11 mouse cellular contexts compared by ENCODE assay signal in the genomic region with DNA sequence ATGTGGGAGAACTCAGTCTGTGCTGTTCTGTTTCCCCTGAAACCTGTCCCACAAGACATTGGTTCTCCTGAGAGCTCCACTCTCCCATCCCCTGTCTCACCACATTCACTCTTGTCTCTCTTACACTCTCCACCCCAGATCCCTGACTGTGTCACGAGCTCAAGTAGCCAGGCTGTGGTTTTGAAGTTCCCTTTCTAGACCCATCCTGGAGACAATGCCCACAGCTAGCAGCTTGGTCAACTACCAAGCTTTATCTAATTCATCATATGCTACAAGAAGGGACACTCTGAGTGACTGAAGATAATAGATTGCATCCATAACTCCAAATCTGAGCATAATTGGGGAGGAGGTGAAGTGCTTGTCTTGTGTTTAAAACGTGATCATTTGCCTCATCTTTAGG. TPM values are rescaled to one million over a fixed set of nuclear protein-coding genes. Genes with fewer than 3 reads are reported as not detected.
"Had no signal": no experiment of that assay in that cellular context is flagged by ENCODE, and none has a peak within 500 bp of the region (broad histone marks: within the 10 kb centered on the region; RNA-seq: fewer than 3 reads in every experiment).

No protein-coding gene starts in this region.

RNA-seq across cellular contexts. Expression of gene Serpina3n, which starts 15.5 kb away (rescaled TPM):
- total RNA-seq: neutrophil, adult 5-6 weeks had no signal
- polyA plus RNA-seq: stomach, embryonic 14.5 days; stomach, embryonic 15.5 days had no signal

RNA-seq across cellular contexts. Expression of gene Serpina3k, which starts 52.8 kb away (rescaled TPM):
- total RNA-seq: neutrophil, adult 5-6 weeks had no signal
- polyA plus RNA-seq: neural tube, embryonic 13.5 days; neural tube, embryonic 14.5 days; neural tube, embryonic 15.5 days; small intestine, adult 2 months; stomach, embryonic 14.5 days; stomach, embryonic 15.5 days; stomach, embryonic 16.5 days; thymus, postnatal 0 days had no signal

RNA-seq across cellular contexts. Expression of gene Serpina3m, which starts 52.8 kb away (rescaled TPM):
- total RNA-seq: neutrophil, adult 5-6 weeks had no signal
- polyA plus RNA-seq: neural tube, embryonic 13.5 days; neural tube, embryonic 14.5 days; neural tube, embryonic 15.5 days; small intestine, adult 2 months; spleen, adult 2 months; stomach, embryonic 14.5 days; stomach, embryonic 15.5 days; stomach, embryonic 16.5 days; testis, adult 2 months had no signal
